Mouse (Mus musculus): ENCODE measurements around the gene Gucy2g.

Gene Gucy2g

DNA sequence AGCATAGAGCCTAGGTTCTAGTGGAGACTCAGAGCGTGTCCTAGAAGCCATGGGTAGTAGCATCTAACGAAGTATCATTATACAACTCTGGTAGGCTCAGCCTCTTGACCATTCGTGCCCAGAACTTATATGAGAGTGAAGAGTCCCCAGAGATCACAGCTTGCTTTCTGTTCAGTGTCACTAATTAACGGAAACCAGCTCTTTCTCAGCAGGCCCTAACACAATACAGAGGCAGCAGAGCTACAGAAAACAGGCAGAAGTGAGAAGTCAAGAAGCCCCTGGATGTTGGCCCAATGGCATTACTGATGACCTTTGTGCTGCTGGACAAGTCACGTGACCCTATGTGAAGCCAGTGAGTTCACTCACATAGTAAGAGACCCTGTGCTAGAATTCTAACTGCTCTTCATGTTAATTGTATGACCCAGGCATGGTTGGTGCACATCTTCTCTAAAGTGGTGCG, at the start of gene Gucy2g:
Gucy2g (minus strand) TSS at position 51 of the 460 bp plus-strand sequence.
- DNase-seq (ENCODE audit: low read depth, low spot score), result no peak

DNA sequence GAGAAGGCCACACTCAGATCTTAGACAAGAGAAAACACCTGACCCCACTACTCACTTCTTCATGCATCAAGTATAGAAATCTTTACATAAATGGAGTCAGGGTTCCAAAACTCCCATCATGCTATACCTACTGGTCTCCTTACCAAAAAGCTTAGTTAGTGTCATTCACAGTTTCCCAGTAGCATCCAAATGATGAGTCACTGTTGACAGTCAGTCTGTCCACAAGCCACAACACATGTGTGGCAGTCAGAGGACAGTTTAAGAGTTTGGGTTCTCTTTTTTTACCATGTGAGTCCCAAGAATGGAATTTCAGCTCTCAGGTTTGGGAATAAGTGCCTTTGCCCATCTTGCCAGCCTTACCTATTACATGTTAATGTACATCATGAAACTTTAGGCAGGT, 47.9 kb upstream of the Gucy2g start:
- no peak for DNase-seq (ENCODE audit: low read depth, low spot score)

DNA sequence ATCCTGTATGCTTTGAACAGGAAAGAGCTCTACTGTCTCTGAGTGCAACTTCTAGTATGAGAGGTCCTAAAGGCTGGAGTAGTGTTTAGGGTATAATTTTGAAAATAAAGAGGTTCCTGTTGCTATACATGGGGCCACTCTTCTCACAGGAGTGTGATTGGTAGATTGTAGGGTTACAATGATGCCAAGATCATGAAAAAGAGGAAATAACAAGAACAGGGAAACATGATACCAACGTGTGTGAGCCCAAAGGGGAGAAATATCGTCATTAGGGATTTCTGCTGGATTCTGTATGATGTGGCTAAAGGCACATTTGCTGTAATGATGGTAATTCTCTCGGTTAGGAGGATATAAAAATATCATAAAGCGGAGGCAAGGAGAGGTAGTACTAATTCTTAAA, 45.0 kb upstream of the Gucy2g start:
- DNase-seq (ENCODE audit: low read depth, low spot score), result no peak

DNA sequence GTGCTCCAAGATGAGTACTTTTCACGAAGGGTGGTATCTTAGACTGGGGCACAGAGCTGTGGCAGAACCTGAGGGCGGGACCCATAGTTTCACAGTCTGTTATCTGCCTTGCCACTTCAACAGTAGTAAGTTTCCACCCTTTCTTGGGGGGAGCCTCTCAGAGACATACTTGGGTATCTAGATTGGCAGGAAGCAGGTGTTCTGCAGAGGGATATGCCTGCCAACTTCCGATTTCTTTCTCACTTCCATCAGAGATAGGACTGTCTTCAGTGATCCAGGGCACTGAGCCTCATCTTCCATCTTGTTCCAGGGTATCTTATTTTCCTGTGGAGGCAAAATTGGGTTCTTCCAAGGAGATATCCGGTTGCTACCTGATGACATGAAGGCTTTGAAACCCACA, 43.1 kb upstream of the Gucy2g start:
- no peak for DNase-seq (ENCODE audit: low read depth, low spot score)

DNA sequence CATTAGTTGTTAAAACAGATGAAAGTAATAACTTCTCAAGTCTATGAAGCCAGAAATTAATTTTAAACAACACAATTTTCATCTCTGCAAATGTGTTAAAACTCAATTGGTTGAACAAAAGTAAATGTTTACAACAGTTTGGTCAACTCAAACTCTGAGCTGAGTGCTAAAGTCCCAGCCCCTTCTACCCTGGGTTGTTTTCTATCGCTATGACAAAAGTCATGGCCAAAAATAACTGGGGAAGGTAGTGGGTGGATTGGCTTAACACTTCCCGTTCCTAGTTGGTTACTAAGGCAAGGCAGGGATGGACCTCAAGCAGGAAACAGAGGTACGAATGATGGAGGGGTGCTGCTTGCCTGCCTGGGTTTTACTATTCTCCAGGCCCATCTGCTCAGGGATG, 35.7 kb upstream of the Gucy2g start:
- no peak for DNase-seq (ENCODE audit: low read depth, low spot score)

DNA sequence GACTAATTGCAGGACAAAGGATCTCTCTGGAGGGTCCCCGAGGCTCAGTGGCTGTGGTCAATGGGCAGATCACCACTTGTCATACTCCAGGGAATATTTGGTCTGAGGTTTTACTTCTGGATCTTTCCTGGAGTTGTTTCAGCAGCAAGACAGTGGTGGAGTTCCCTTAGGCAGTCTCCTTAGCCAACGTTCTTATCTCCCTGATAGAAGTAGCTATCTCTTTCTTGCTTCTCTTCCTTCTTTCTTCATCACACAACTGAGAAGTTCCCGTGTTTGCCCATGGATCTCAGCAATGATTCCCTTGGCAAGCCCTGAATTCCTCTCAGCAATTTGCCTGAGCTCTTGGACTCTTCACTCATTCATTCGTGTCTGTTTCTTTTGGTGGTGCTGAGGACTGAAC, 35.1 kb upstream of the Gucy2g start:
- DNase-seq (ENCODE audit: low read depth, low spot score), result no peak

DNA sequence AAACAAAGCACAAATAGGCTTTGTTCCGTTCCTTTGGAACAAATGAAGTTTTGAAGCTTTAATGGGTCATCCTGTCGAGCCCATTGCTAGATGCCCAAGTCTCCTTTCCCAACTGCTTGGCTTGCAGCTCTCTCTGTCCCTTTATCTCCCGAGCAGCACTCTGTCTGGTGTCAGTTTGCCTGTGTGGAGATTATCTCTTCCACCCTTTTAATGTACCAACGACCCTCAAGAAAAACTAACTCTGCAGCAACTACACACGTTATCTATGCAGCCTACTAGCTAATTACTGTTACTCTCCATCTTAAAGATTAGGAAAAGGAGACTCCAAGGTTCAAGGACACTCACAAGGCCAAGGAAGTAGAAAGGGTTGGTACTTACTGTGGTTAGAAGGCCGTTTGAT, 32.3 kb upstream of the Gucy2g start:
- DNase-seq (ENCODE audit: low read depth, low spot score), result no peak

DNA sequence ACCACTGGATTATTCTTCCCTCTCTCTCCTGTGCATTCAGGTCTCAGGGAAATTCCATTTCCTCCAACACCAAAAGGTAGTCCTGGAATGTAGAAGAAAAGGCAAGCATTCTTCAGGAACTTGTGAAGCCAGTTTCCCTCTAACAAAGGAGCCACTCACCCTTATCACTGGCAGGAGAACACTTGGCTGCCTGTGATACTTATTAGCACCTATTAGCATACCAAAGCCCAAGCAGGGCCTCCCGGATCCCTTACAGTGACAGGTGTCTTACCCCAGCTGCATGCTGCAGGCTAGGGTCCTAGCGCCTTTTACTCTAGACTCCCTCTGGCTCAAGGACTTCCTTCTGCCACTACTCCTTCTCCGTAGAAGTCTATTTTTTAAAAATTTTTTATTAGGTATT, 30.4 kb upstream of the Gucy2g start:
- no peak for DNase-seq (ENCODE audit: low read depth, low spot score)

DNA sequence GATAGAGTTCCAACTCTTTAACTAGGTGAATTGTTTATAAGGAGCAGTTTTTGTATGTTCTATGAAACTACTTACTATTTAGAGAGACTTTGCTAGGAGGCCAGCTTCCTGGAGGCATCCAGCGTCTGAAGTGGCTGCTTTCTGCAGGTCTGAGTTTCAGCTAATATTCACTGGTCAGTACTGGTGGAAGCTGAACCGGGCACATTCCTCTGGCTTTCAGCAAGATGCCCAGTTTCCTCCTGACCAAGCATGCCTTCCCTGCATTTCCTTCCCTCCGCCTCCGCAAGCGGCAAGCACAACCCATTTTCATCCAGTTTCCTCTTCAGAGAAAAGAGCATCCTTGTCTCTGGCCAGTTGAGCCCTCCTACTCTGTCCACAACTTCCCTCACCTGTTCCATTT, 28.0 kb upstream of the Gucy2g start:
- DNase-seq (ENCODE audit: low read depth, low spot score), result no peak

DNA sequence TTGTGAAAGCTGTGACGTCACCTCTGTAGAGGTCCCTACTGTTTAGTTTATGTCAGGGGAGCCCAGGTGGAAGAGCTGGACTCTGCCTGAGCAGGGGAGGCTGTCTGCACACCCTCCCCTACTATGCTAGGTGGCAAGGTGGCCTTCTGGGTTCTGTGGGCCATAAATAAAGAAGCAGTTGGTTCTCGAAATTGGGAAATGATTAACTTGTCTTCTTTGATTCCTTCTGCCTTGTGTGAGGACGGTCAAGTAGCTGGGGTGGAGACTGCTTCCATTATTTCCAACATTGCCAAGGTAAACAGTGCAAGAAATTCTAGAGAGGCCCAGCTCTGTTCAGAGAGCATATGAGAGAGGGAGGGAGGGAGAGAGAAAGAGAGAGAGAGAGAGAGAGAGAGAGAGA, 27.1 kb upstream of the Gucy2g start:
- DNase-seq (ENCODE audit: low read depth, low spot score), result no peak

DNA sequence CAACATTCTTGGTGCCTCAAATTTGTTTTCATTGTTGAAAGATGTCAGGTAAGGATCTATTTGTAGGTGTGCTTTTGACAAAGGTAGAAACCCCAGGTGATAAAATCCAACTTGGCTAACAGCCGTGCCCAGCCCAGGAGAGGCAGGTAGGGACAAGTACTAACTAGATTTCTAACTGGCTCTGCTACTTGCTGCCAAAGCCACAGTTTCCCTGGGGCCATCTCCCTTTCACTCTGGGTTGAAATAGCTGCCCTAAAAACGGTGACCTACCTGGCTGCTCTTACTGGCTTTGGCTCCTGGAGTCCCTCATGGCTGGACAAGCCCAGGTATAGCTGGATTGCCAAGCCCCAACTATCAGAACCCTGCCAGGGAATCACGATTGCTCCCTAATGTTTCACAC, 25.8 kb upstream of the Gucy2g start:
- DNase-seq (ENCODE audit: low read depth, low spot score), result no peak

DNA sequence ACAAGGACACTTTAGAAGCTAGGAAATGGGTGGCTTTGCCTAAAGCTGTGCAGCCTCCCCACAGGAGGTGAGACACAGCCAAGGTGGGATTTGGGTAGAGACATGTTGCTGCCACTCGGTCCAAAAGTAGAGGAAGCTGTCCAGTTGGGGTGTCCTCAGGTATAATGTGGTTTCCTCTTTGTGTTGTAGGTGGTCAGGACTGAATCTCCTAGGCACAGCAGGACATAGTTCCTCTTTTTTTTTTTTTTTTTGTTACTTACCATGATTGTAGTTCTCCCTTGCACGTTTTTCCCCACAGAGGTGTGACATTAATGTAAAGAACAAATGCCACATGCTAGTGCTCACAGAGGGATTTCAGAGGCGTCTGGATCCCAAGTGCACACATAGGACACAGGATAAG, 24.2 kb upstream of the Gucy2g start:
- no peak for DNase-seq (ENCODE audit: low read depth, low spot score)

DNA sequence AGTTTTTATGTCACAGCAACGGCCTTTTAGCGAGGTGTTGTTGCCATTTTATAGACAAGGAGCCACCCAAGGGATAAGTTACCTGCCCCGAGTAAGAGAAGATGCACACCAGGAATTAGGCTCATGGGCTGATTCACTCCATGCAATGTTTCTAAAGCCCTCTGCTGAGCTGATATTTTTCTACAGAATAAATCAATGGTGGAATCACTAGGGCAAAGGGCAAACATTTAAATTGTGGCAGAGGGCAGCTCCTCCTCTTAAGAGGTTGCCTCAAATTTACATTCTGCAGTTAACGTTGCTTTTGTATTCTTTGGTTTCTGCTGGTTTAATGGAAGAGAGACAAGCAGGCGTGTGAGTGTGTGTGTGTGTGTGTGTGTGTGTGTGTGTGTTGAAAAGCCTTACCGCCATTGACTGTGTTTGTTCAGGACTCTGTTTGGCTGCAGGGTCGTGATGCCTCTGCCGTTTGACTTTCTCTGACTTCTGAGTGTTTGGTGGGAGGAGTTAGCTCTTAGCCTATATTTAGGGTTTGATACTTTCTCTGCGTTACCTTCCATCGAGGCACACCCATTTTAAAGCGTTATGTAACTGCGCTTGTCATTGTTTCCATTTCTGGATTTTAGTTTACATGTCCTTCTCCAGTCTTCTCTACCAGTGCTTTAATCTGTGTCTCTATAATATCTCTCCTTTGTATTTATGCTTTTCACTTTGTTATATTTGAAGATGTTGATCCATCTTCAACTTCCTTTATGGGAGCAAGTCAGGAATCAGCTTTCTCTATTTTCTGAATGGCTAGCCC, 19.6 kb upstream of the Gucy2g start:
- peak; percentile 24 for DNase-seq (ENCODE audit: low read depth, low spot score)

DNA sequence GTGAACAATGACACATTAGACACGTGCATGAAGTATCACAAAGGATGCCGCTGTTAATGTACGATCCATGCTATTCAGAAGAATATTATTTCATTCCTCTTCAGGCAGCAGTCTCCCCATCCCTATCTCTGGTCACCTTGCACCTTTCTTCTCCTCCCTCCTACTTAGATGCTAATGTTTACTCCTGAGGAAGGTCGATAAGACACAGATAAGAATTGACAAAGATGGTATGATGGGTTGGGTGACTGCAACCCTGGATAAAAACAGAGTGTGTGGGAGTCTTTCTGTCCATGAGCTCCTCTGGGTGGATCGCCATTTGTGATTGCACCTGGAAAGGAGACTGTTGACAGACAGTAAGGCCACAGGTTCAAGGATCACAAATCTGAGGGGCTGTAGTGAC, 17.5 kb upstream of the Gucy2g start:
- no peak for DNase-seq (ENCODE audit: low read depth, low spot score)

DNA sequence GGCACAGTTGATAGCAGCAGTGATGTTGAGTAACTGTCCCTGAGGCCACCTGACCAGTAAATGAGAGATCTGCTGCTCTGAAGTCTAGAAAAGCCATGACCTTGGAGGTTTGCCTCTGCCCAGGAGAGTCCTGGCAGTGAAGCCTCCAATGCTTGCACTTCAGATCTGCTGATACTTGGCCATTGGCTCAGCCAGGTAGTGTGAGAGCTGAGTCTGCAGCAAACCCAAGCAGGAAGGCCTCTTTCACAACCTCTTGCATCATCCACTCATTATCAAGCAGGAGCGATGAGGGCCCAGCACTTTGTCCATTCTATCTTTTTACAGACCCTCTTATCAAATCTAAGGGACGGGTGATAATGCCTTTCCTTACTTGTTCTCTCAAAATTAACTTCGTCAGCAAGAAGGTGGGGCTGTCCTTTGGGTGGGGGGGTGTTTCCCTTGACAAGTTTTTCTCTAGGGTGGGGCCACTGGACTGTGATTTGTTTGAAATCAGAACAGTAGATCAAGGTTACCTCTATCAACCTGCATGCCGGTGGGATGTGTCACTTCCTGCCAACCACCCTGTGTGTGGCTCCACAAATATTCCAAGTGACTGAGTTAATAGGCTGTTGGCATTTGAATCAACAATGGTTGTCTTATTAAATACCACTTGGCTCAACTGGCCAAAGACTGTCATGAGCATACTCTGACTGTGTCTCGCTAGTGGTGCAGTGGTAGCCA, 16.8 kb upstream of the Gucy2g start:
- no peak for DNase-seq (ENCODE audit: low read depth, low spot score)

DNA sequence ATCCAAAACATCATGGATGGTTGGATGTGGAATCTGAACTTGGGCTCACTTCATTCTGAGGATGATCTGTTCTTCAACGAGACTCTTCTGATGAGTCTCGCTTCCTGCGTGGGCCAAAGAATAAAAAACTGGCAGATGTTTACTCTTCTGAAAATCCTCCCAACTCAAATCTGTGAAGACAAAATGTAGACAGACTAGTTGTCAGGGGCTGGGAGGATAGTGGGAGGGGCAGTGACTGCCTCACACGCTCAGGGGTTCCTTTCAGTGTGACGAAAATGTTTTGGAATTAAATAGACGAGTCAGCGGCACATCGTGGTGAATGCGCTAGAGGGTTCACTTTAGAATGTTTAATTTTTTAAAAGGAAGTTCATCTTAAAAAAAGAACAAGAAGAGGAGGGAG, 15.1 kb upstream of the Gucy2g start:
- DNase-seq (ENCODE audit: low read depth, low spot score), result peak; percentile 10

DNA sequence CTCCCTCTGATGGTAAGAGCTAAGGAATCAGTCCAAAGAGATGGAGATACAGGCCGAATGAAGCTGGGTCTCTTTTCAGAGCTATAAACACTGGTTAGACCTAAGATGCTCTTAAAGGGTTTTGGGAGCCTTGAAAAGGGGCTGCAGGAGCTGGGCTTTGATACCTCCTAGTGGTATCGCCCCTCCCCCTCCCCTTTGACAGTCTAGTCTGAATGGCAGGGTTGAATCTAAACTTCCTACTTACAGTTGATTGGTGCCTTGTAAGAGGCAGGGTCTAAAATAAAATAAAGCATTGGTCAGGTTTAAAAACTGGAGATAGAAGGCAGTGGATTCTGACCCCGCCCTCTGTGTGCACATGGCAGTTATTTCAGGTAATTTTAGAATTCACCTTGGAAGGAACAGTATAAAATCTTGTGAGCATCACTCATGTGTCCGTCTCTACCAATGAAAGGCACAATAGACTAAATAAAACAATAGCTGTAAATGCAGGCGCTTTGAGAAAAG, 13.5 kb upstream of the Gucy2g start:
- peak; percentile 74 for DNase-seq (ENCODE audit: low read depth, low spot score)

DNA sequence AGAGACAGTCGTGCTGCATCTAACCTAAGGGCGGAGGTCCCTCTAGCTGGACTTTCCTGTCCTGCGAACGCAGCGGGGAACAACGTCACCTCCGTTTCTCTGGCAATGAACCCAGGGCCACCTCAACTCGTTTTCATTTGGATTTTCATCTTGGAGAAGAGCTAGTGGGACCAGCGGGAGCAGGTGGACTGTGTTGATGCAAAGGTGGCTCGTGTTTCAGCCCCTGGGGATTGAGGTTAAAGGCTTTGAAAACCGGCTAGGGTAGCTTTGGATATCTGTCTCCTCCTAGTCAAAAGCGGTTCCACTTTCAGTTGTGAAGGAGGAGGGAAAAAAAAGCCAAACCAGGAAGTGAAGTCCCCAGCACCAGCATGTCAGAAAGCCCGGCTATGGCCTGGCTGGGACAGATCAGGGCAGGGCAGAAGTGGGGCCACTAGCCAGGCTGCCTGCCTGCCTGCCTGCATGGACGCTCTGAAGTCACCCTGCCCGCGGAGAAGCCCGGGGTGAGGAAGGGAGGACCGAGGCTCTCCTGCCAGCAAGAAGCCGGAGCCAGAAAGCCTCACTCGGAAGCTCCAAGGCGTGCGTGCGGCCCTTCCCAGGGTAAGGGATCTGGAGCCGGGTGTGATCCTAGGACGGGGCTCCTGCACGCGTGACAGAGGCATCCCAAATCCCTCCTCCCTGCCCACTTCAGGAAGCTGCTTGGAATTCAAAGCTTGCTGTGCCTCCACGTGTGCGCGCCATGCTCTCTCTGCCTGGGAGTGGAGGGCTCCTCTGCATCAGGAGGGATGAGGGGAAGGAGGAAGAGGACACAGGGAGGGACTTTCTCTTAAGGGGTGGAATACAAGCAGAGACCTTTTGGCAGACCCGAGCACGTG, 12.8 kb upstream of the Gucy2g start:
- DNase-seq (ENCODE audit: low read depth, low spot score), result peak; percentile 70

DNA sequence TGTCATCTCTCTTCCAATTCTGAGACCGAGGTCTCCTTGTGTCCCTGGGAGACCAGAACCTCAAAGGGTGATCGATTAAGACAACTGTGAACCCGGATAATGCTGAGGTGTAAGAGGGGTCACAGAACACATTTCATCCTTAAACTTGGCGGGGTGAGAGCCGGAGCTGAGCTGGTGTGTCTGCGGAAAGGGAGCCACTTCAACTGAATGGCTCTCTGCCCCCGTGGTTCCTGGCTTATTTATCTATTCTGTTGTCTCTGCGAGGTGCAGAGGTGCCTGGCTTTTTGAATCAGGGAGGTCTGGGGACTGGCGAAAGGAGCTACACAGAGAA, 12.2 kb upstream of the Gucy2g start:
- no peak for DNase-seq (ENCODE audit: low read depth, low spot score)

DNA sequence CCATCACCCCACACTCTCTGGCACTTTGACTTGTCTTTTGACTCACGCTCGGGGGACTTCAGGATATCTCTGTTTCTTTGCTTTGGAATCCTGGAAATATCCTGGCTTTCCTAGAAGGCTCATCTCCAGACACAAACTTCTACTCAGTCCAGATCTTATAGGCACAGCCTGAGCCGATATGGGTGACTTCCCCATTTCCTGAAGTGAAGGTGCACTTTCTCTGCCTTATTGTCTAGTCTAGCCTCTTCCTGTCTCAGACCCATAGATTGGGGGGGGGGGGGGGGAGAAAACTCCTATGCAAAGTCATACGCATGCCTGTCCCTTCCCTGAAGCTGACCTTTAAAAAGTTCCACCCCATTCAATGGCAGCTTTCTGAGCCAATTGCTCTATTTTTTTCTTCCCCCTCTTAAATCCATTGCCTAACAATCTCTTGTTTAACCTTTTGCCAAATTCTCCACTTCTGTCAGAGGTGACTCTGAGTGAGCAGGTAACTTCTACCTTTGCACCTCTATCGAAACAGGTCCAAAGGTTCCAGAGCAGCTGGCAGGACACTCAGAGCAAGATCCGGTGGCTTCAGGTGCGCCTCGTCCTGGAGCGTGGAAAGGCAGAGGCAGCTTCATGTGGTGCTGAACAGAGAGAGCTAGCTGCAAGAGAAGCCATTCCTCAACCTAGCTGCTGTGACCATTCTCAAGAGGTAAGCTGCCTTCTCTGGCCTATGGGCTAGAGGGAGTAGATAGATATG, 10.5 kb upstream of the Gucy2g start, which contains the start of gene Acsl5:
Acsl5 (plus strand) TSS at position 556 of the 742 bp plus-strand sequence.
- DNase-seq (ENCODE audit: low read depth, low spot score), result no peak

DNA sequence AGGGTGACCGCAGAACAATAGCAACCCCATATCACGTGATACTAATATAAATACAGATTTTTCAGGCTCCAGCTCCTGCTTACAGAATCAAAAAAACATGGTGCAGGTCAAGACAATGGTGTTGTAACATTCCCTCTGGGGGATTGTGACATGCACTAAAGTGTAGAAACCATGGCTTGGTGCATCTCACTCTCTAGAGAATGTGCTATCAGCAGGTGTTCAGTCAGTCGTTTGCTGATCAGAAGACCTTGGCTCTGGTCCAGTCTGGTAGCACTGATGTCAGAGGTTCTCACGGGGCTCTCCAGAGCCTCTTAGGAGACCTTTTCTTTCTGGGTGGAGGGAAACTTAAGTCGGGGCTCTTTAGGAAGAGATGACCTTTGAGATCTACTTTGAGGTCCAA, 9.4 kb upstream of the Gucy2g start:
- DNase-seq (ENCODE audit: low read depth, low spot score), result no peak
